Mouse (Mus musculus) midbrain, embryonic 11.5 days (tissue): ENCODE data around the gene Nmral1. TPM values are rescaled to one million over a fixed set of nuclear protein-coding genes. Genes with fewer than 3 reads are reported as not detected.

Source experiments
- ATAC-seq: fragments of 200-750 bp; cut with Nextera tagmentation; 2 replicates; pipeline ENCODE4 v1.8.0; 2017; ENCODE audit warnings: moderate TSS enrichment, moderate library complexity; ENCODE audit not compliant: low FRiP score
- DNase-seq: peaks from one replicate; pipeline ENCODE4 v3.0.0; 2015; ENCODE audit warnings: low spot score; ENCODE audit errors: missing footprints
- H3K27ac ChIP-seq: fragments of 300-500 bp; sonication (generic); 2 replicates; pipeline ENCODE4 v1.5.1; 2014; ENCODE audit warnings: low read depth, low read length
- H3K27me3 ChIP-seq: fragments of 300-500 bp; sonication (generic); 2 replicates; pipeline ENCODE4 v1.6.1; 2014; ENCODE audit warnings: mild to moderate bottlenecking, low read length, moderate library complexity, mixed read lengths; ENCODE audit not compliant: control insufficient read depth, insufficient read depth
- H3K36me3 ChIP-seq: fragments of 300-500 bp; sonication (generic); 2 replicates; pipeline ENCODE4 v1.6.1; 2014; ENCODE audit warnings: mild to moderate bottlenecking, low read length, moderate library complexity, mixed read lengths; ENCODE audit not compliant: control insufficient read depth, insufficient read depth
- H3K4me1 ChIP-seq: fragments of 300-500 bp; sonication (generic); 2 replicates; pipeline ENCODE4 v1.6.1; 2014; ENCODE audit warnings: low read length; ENCODE audit not compliant: control insufficient read depth, insufficient read depth
- H3K4me2 ChIP-seq: fragments of 300-500 bp; sonication (generic); 2 replicates; pipeline ENCODE4 v1.6.1; 2014; ENCODE audit warnings: mild to moderate bottlenecking, moderate library complexity
- H3K4me3 ChIP-seq: fragments of 300-500 bp; sonication (generic); 2 replicates; pipeline ENCODE4 v1.5.1; 2014; ENCODE audit warnings: low read depth, low read length
- H3K9ac ChIP-seq: fragments of 300-500 bp; sonication (generic); 2 replicates; pipeline ENCODE4 v1.6.1; 2014; ENCODE audit warnings: low read length
- H3K9me3 ChIP-seq: fragments of 300-500 bp; sonication (generic); 2 replicates; pipeline ENCODE4 v1.6.1; 2016; ENCODE audit warnings: low read length; ENCODE audit not compliant: control insufficient read depth
- WGBS: fragments of 180-500 bp; shearing (Covaris S2); extraction: QIAGEN DNeasy Blood & Tissue Kit; methylation state at CpG from one replicate; pipeline ENCODE4 v1.1.7; 2014; 5-methylcytosine and 5-hydroxymethylcytosine counted together
- polyA plus RNA-seq: library from polyadenylated mRNA; unstranded; fragments of >200 nt; fragmentation: Nextera tagmentation; extraction: Ambion mirVana; gene quantifications from 2 replicates; pipeline ENCODE4 v1.2.1, GENCODE M21; 2014

Nmral1 gene
- polyA plus RNA-seq, 1 experiment from 2014 or later = 191 TPM

- H3K27me3 ChIP-seq = no peaks in the 10 kb centered on the region
Measured at GRCm38 (mm10) chr16:4752155-4752554, 33.0 kb upstream of the Nmral1 start.

GRCm38 (mm10) chr16:4742186-4742585, 23.0 kb upstream of the Nmral1 start:
- no peak for ATAC-seq
- no peaks in the 10 kb centered on the region for H3K4me1 ChIP-seq

More at GRCm38 (mm10) chr16:4752155-4752554, 33.0 kb upstream of the Nmral1 start:
- H3K36me3 ChIP-seq = no peaks in the 10 kb centered on the region
- H3K4me2 ChIP-seq = no peak overlapping the region
- no peaks in the 10 kb centered on the region for H3K9me3 ChIP-seq
- no peak overlapping the region for H3K9ac ChIP-seq
- ATAC-seq (no peak), DNase-seq (no peak)
- WGBS = 92% methylated on average over 3 of the region's 3 CpGs
- H3K4me3 ChIP-seq = no peak overlapping the region
- H3K27ac ChIP-seq = no peak overlapping the region
- no peaks in the 10 kb centered on the region for H3K4me1 ChIP-seq

DNA sequence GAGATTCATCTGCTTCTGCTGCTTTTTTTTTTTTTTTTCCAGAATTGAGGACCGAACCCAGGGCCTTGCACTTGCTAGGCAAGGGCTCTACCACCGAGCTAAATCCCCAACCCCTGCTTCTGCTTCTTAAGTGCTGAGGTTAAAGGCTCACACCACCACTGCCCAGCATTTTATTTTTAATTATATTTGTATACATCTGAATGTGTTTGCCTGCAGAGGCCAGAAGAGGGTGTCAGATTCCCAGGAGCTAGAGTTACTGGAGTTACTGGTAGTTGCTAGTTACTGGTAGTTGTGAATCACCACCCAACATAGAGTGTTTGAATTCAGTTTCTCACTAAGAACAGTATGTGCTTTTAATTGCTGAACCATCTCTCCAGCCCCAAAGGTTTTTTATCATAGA, 20.8 kb upstream of the Nmral1 start:
- H3K27me3 ChIP-seq = no peaks in the 10 kb centered on the region
- 90% methylated on average over 2 of the region's 2 CpGs for WGBS
- no peak overlapping the region for H3K27ac ChIP-seq
- H3K4me1 ChIP-seq = no peaks in the 10 kb centered on the region
- H3K9ac ChIP-seq = no peak overlapping the region
- H3K4me2 ChIP-seq = no peak overlapping the region
- H3K36me3 ChIP-seq = no peaks in the 10 kb centered on the region
- H3K9me3 ChIP-seq = no peaks in the 10 kb centered on the region
- ATAC-seq (no peak), DNase-seq (no peak)
- no peak overlapping the region for H3K4me3 ChIP-seq

More at GRCm38 (mm10) chr16:4742186-4742585, 23.0 kb upstream of the Nmral1 start:
- H3K9me3 ChIP-seq = no peaks in the 10 kb centered on the region
- H3K4me3 ChIP-seq = no peak overlapping the region
- no peaks in the 10 kb centered on the region for H3K27me3 ChIP-seq
- 97% methylated on average over 1 of the region's 1 CpGs for WGBS
- H3K36me3 ChIP-seq = no peaks in the 10 kb centered on the region
- peak; percentile 56 for DNase-seq
- H3K4me2 ChIP-seq = no peak overlapping the region
- no peak overlapping the region for H3K9ac ChIP-seq
- no peak overlapping the region for H3K27ac ChIP-seq

GRCm38 (mm10) chr16:4736262-4736661, 17.1 kb upstream of the Nmral1 start:
- Histone ChIP-seq H3K36me3 (no peaks in the 10 kb centered on the region), H3K4me1 (no peaks in the 10 kb centered on the region), H3K27me3 (no peaks in the 10 kb centered on the region), H3K9ac (no peak overlapping the region), H3K9me3 (no peaks in the 10 kb centered on the region), H3K4me3 (no peak overlapping the region), H3K27ac (no peak overlapping the region), H3K4me2 (no peak overlapping the region)
- ATAC-seq (no peak), DNase-seq (no peak)
- 95% methylated on average over 2 of the region's 2 CpGs for WGBS

DNA sequence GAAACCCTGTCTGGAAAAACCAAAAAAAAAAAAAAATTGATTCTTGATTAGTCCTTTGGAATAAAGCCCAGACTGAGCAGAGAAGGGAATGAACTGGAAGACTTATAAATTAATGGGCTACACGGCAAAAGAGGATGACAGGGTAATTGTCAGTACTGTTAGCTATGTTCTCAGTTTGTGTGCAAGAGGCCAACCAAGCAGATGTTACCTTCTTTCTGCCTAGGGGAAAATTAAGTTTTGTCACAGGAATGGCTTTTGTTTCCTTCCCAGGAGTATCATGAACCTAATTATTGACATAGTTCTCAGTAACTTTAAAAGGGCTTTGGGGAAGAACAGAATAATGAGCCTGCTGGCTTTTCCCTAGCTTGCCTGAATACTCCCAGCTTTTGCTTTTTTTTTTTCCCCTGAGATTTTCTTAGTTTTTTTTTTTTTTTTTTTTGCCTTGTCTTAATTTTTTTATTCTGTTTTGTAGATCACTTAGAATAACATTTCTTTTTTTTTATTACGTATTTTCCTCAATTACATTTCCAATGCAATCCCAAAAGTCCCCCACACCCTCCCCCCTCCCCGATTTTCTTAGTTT, 11.7 kb upstream of the Nmral1 start:
- peaks cover 5% of the 10 kb centered on the region for H3K4me1 ChIP-seq
- no peak overlapping the region for H3K27ac ChIP-seq
- ATAC-seq = no peak
- no peak for DNase-seq
- no peak overlapping the region for H3K4me2 ChIP-seq
- H3K9me3 ChIP-seq = no peaks in the 10 kb centered on the region
- no peak overlapping the region for H3K4me3 ChIP-seq
- 90% methylated on average over 3 of the region's 3 CpGs for WGBS
- H3K36me3 ChIP-seq = no peaks in the 10 kb centered on the region
- H3K27me3 ChIP-seq = no peaks in the 10 kb centered on the region
- no peak overlapping the region for H3K9ac ChIP-seq

GRCm38 (mm10) chr16:4727963-4728362, 8.8 kb upstream of the Nmral1 start:
- Histone ChIP-seq H3K27me3 (no peaks in the 10 kb centered on the region), H3K4me3 (no peak overlapping the region), H3K4me2 (no peak overlapping the region), H3K36me3 (no peaks in the 10 kb centered on the region), H3K27ac (no peak overlapping the region), H3K4me1 (peaks cover 5% of the 10 kb centered on the region), H3K9ac (no peak overlapping the region), H3K9me3 (no peaks in the 10 kb centered on the region)
- no peak for ATAC-seq
- WGBS = 81% methylated on average over 1 of the region's 1 CpGs
- no peak for DNase-seq

DNA sequence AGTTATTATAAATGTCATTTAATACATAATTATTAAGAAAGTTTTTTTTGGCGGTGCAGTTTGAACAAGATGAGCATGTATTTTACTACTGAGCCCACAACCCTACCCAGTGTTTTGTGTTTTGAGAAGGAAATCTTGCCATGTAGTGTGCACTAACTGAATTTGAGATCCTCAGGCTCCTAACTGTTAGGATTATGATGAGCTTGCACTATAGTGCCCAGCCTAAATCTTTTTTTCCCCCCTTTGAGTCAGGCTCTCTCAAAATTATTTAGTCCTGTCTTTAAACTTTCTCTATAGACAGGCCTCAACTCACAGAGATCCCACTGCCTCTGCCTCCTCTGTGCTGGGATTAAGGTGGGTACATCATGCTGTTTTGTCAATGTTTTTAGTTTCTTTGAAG, 8.4 kb upstream of the Nmral1 start:
- Histone ChIP-seq H3K27me3 (no peaks in the 10 kb centered on the region), H3K27ac (no peak overlapping the region), H3K4me3 (no peak overlapping the region), H3K4me1 (peaks cover 5% of the 10 kb centered on the region), H3K9ac (no peak overlapping the region), H3K36me3 (no peaks in the 10 kb centered on the region), H3K4me2 (no peak overlapping the region), H3K9me3 (no peaks in the 10 kb centered on the region)
- DNase-seq (no peak), ATAC-seq (no peak)
- 95% methylated on average over 1 of the region's 1 CpGs for WGBS

GRCm38 (mm10) chr16:4726528-4727128, 7.5 kb upstream of the Nmral1 start:
- Histone ChIP-seq H3K4me1 (peaks cover 5% of the 10 kb centered on the region), H3K27ac (peak overlapping the region; percentile 46; the same call in 1 of the 2 replicates), H3K36me3 (no peaks in the 10 kb centered on the region), H3K9me3 (no peaks in the 10 kb centered on the region), H3K4me3 (peak overlapping the region; percentile 85), H3K4me2 (peak overlapping the region; percentile 85), H3K27me3 (no peaks in the 10 kb centered on the region), H3K9ac (peak overlapping the region; percentile 88)
- no peak; the same call in 1 of the 2 replicates for ATAC-seq
- no peak for DNase-seq
- WGBS = 2% methylated on average over 40 of the region's 40 CpGs

DNA sequence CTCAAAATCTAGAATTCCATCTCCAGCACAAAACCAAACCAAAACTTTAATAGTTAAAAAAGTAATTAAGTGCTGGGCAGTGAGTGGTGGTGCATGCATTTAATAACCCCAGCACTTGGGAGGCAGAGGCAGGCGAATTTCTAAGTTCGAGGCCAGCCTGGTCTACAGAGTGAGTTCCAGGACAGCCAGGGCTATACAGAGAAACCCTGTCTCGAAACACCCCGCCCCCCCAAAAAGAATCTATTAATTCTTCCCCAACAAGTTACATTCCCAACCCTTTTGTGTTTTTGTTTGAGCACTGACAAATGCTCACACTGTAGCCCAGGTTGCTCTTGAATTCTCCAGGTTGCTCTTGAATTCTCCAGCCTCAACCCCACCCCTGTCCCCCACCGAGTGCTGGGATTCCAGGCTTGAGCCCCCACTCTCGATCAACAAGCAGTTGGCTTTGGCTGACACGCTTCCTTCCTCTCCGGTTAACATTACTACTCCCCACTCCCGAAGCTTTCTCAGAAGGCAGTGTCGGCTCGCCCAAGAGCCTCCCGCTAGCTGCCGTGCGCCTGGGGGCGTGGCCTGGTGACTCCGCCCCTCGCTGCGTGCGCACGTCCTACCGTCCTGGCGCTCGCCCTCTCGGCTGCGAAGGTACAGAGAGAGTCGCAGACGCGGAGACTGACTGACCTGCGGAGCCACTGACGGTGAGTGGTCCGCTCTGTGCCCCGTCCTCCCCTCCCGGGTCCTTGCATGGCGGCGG, 6.8 kb upstream of the Nmral1 start, which contains the start of gene Hmox2:
Gene Hmox2 (plus strand): TSS at position 582 of the 748 bp plus-strand sequence.
- Histone ChIP-seq H3K27ac (peak within 1 kb of the TSS; percentile 46; the same call in 1 of the 2 replicates), H3K9me3 (no peaks in the 10 kb centered on the region), H3K9ac (peak within 1 kb of the TSS; percentile 88), H3K36me3 (no peaks in the 10 kb centered on the region), H3K27me3 (no peaks in the 10 kb centered on the region), H3K4me3 (peak within 1 kb of the TSS; percentile 85), H3K4me2 (peak within 1 kb of the TSS; percentile 85), H3K4me1 (peaks cover 5% of the 10 kb centered on the region)
- ATAC-seq (peak; percentile 96), DNase-seq (peak; percentile 99)
- WGBS = 5% methylated on average over 35 of the region's 35 CpGs
